Mouse (Mus musculus) retina, postnatal 1 day (tissue): ENCODE data around the gene Gm10663.

ENCODE experiments used
- DNase-seq: peaks from one replicate; pipeline ENCODE4 v3.0.0-alpha.2; 2012

Gm10663 gene

GRCm38 (mm10) chr8:65074733-65075132 lies at the start of gene Gm10663:
Gene Gm10663 (plus strand): TSS chr8:65075033.
- DNase-seq, result no peak

- DNase-seq, result peak; percentile 24
These were observed 45.7 kb upstream of the Gm10663 start for GRCm38 (mm10) chr8:65028959-65029686.

- no peak for DNase-seq
These were observed 45.1 kb upstream of the Gm10663 start for GRCm38 (mm10) chr8:65029776-65030175.

- no peak for DNase-seq
These were observed 43.9 kb upstream of the Gm10663 start for GRCm38 (mm10) chr8:65030735-65031485.

- no peak for DNase-seq
These were observed 42.7 kb upstream of the Gm10663 start for GRCm38 (mm10) chr8:65032107-65032506.

- no peak for DNase-seq
These were observed 41.8 kb upstream of the Gm10663 start for GRCm38 (mm10) chr8:65033056-65033455.

- DNase-seq, result no peak
These were observed 40.7 kb upstream of the Gm10663 start for GRCm38 (mm10) chr8:65034136-65034535.

- DNase-seq, result peak; percentile 58
These were observed 37.7 kb upstream of the Gm10663 start, which contains the start of gene Apela for GRCm38 (mm10) chr8:65037117-65037533. Gene Apela (minus strand): TSS chr8:65037336.

- no peak for DNase-seq
These were observed 28.3 kb upstream of the Gm10663 start for GRCm38 (mm10) chr8:65046565-65046964.

- no peak for DNase-seq
These were observed 27.6 kb upstream of the Gm10663 start for GRCm38 (mm10) chr8:65047193-65047592.

- DNase-seq, result no peak
These were observed 27.0 kb upstream of the Gm10663 start for GRCm38 (mm10) chr8:65047801-65048200.

GRCm38 (mm10) chr8:65053554-65053953 lies 21.3 kb upstream of the Gm10663 start:
- DNase-seq, result no peak

GRCm38 (mm10) chr8:65053968-65054367 lies 20.9 kb upstream of the Gm10663 start:
- no peak for DNase-seq

- no peak for DNase-seq
These were observed 18.1 kb upstream of the Gm10663 start for GRCm38 (mm10) chr8:65056722-65057121.

GRCm38 (mm10) chr8:65062195-65062594 lies 12.6 kb upstream of the Gm10663 start:
- DNase-seq, result no peak

- DNase-seq, result no peak
These were observed 10.8 kb upstream of the Gm10663 start for GRCm38 (mm10) chr8:65064071-65064470.

GRCm38 (mm10) chr8:65065622-65066021 lies 9.2 kb upstream of the Gm10663 start:
- no peak for DNase-seq

- DNase-seq, result no peak
These were observed 7.8 kb upstream of the Gm10663 start for GRCm38 (mm10) chr8:65067031-65067430.

GRCm38 (mm10) chr8:65067694-65068472 lies 7.0 kb upstream of the Gm10663 start:
- no peak for DNase-seq

- no peak for DNase-seq
These were observed 6.4 kb upstream of the Gm10663 start for GRCm38 (mm10) chr8:65068473-65068819.

GRCm38 (mm10) chr8:65070996-65071395 lies 3.8 kb upstream of the Gm10663 start:
- no peak for DNase-seq

- DNase-seq, result no peak
These were observed 5.9 kb downstream of the Gm10663 start for GRCm38 (mm10) chr8:65080731-65081130.

GRCm38 (mm10) chr8:65085680-65086079 lies 10.8 kb downstream of the Gm10663 start:
- no peak for DNase-seq
